Mouse (Mus musculus) stomach, postnatal 0 days (tissue): ENCODE measurements at regions not wholly inside any gene's neighbourhood (a gene's known extent, or its start where the extent isn't known, plus 50 kb on each side); places are given as distances from the start of the nearest gene placed in this dataset.

Experiments
- ATAC-seq: fragments of 200-750 bp; cut with Nextera tagmentation; 2 replicates; pipeline ENCODE4 v1.8.0; 2017; ENCODE audit not compliant: low FRiP score, low TSS enrichment
- DNase-seq: peaks from one replicate; pipeline ENCODE4 v3.0.0-alpha.2; 2016; ENCODE audit warnings: low spot score
- H3K27ac ChIP-seq: fragments of 300-500 bp; sonication (generic); replicated peaks from 2 replicates; pipeline ENCODE4 v1.5.1; 2014; ENCODE audit warnings: mild to moderate bottlenecking, control low read depth
- H3K27me3 ChIP-seq: fragments of 300-500 bp; sonication (generic); 2 replicates; pipeline ENCODE4 v1.6.1; 2014; ENCODE audit warnings: low read length; ENCODE audit not compliant: control insufficient read depth, insufficient read depth
- H3K36me3 ChIP-seq: fragments of 300-500 bp; sonication (generic); 2 replicates; pipeline ENCODE4 v1.6.1; 2014; ENCODE audit warnings: low read length, mixed read lengths; ENCODE audit not compliant: control insufficient read depth, insufficient read depth
- H3K4me1 ChIP-seq: fragments of 300-500 bp; sonication (generic); replicated peaks from 2 replicates; pipeline ENCODE4 v1.6.1; 2014; ENCODE audit warnings: antibody characterized with exemption; ENCODE audit not compliant: control insufficient read depth, insufficient read depth
- H3K4me2 ChIP-seq: fragments of 300-500 bp; sonication (generic); replicated peaks from 2 replicates; pipeline ENCODE4 v1.6.1; 2014; ENCODE audit warnings: low read depth, mild to moderate bottlenecking, control low read depth, moderate library complexity
- H3K4me3 ChIP-seq: fragments of 300-500 bp; sonication (generic); 2 replicates; pipeline ENCODE4 v1.5.1; 2014; ENCODE audit warnings: low read depth, low read length, control low read depth
- H3K9ac ChIP-seq: fragments of 300-500 bp; sonication (generic); 2 replicates; pipeline ENCODE4 v1.6.1; 2014; ENCODE audit warnings: mild to moderate bottlenecking, low read length, control low read depth, mixed read lengths
- H3K9me3 ChIP-seq: fragments of 300-500 bp; sonication (generic); 2 replicates; pipeline ENCODE4 v1.6.1; 2016; ENCODE audit warnings: low read length; ENCODE audit not compliant: control insufficient read depth
- CTCF ChIP-seq: IDR thresholded peaks from 2 replicates; pipeline ENCODE4 v1.5.1; 2016; ENCODE audit warnings: antibody characterized with exemption, low read depth, mild to moderate bottlenecking, moderate library complexity
- EP300 ChIP-seq: optimal IDR thresholded peaks from 2 replicates; pipeline ENCODE3; 2016; ENCODE audit warnings: antibody characterized with exemption
- WGBS: fragments of 180-500 bp; shearing (Covaris S2); extraction: QIAGEN DNeasy Blood & Tissue Kit; methylation state at CpG from one replicate; pipeline ENCODE4 v1.1.7; 2014; 5-methylcytosine and 5-hydroxymethylcytosine counted together

- DNase-seq (no peak), ATAC-seq (no peak)
- H3K4me3 ChIP-seq = no peak overlapping the region
- H3K4me2 ChIP-seq = no peak overlapping the region
- no peaks in the 10 kb centered on the region for H3K27me3 ChIP-seq
- H3K36me3 ChIP-seq = no peaks in the 10 kb centered on the region
- no peaks in the 10 kb centered on the region for H3K9me3 ChIP-seq
- no peaks in the 10 kb centered on the region for H3K4me1 ChIP-seq
- WGBS = 76% methylated on average over 6 of the region's 6 CpGs
- no peak overlapping the region for H3K27ac ChIP-seq
- TF ChIP-seq CTCF (no peak), EP300 (no peak)
- H3K9ac ChIP-seq = no peak overlapping the region
These were observed 226.1 kb upstream of the Ncam1 start for GRCm38 (mm10) chr9:50024820-50025219.

GRCm38 (mm10) chr9:50013602-50014001, 214.9 kb upstream of the Ncam1 start:
- no peak overlapping the region for H3K4me2 ChIP-seq
- H3K27ac ChIP-seq = no peak overlapping the region
- no peak overlapping the region for H3K9ac ChIP-seq
- TF ChIP-seq CTCF (no peak), EP300 (no peak)
- 67% methylated on average over 4 of the region's 4 CpGs for WGBS
- H3K36me3 ChIP-seq = no peaks in the 10 kb centered on the region
- H3K27me3 ChIP-seq = no peaks in the 10 kb centered on the region
- H3K9me3 ChIP-seq = no peaks in the 10 kb centered on the region
- no peak overlapping the region for H3K4me3 ChIP-seq
- DNase-seq = no peak
- no peak for ATAC-seq
- no peaks in the 10 kb centered on the region for H3K4me1 ChIP-seq

- Histone ChIP-seq H3K27me3 (no peaks in the 10 kb centered on the region), H3K4me2 (no peak overlapping the region), H3K4me1 (no peaks in the 10 kb centered on the region), H3K4me3 (no peak overlapping the region), H3K9me3 (no peaks in the 10 kb centered on the region), H3K9ac (no peak overlapping the region), H3K36me3 (no peaks in the 10 kb centered on the region), H3K27ac (peak overlapping the region; percentile 56; the same call in 1 of the 2 replicates)
- peak; percentile 20 for DNase-seq
- 33% methylated on average over 8 of the region's 8 CpGs for WGBS
- 0 out of 2 replicates have a peak, but pooled peaks have one; percentile 40 for ATAC-seq
- TF ChIP-seq CTCF (no peak), EP300 (no peak)
These were observed 207.2 kb upstream of the Ncam1 start for GRCm38 (mm10) chr9:50005757-50006576.

- H3K36me3 ChIP-seq = no peaks in the 10 kb centered on the region
- no peak overlapping the region for H3K4me3 ChIP-seq
- TF ChIP-seq CTCF = no peak
- no peak for TF ChIP-seq EP300
- H3K4me2 ChIP-seq = no peak overlapping the region
- WGBS = 74% methylated on average over 6 of the region's 6 CpGs
- no peak overlapping the region for H3K9ac ChIP-seq
- DNase-seq (no peak), ATAC-seq (no peak)
- no peaks in the 10 kb centered on the region for H3K27me3 ChIP-seq
- H3K27ac ChIP-seq = no peak overlapping the region
- no peaks in the 10 kb centered on the region for H3K9me3 ChIP-seq
- H3K4me1 ChIP-seq = no peaks in the 10 kb centered on the region
These were observed 204.0 kb upstream of the Ncam1 start for GRCm38 (mm10) chr9:50002695-50003094.

DNA sequence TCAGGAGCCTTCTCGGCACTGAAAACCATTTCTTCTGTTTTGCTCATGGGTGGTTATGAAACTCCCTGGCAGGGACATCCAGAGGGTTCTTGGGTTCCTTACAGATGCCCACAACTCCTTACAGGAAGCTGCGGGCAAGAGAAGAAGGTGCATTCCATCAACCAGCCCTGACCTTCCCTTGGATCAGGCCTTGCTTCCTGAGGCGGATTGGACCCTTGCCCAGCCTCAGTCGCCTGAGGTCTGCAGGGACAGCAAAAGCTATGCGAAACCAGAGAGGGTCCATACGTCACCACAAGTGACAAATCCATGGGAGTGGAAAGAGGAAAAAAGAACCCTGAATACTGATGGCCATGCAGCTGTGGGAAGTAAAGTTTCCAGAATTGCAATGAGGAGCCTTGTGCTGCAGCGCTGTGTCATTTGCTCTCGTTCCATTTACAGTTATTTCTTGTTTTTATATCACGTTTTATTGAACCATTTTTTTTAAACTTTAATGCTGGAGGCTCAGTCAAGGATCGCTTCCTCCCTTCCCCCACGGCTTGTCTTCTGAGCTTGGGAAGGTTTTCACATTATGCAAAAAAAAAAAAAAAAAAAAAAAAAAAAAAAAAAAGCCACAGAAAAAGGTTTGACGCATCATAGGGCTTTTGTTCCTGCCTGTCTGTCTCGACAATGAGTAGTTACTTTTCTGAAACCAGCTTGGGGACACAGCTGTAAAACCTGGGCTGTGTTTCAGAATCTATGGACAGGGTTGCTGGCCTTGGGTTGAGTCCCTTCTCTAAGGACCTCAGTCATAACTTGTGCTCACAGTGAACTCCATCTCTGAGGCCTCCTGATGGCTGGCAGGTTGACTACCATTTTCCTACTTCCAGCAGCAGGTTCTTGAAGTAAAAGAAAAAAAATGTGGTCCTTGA, 202.0 kb upstream of the Ncam1 start:
- ATAC-seq (no peak), DNase-seq (no peak)
- Histone ChIP-seq H3K27ac (no peak overlapping the region), H3K9ac (no peak overlapping the region), H3K4me2 (no peak overlapping the region), H3K36me3 (no peaks in the 10 kb centered on the region), H3K4me1 (no peaks in the 10 kb centered on the region), H3K9me3 (no peaks in the 10 kb centered on the region), H3K27me3 (no peaks in the 10 kb centered on the region), H3K4me3 (no peak overlapping the region)
- TF ChIP-seq CTCF (no peak), EP300 (no peak)
- WGBS = 67% methylated on average over 13 of the region's 13 CpGs
